Mouse (Mus musculus) adrenal gland, postnatal 4 days (tissue): ENCODE measurements around the gene Samm50. TPM values are rescaled to one million over a fixed set of nuclear protein-coding genes. Genes with fewer than 3 reads are reported as not detected.
"Not testable (repeated sequence)": the region's sequence is repeated elsewhere in the genome, so short reads cannot be mapped to it uniquely, and the experiment has no call there.

Experiments
- DNase-seq, 2 experiments: peaks; one replicate each; pipeline ENCODE4 v3.0.0; 2021 to 2022; ENCODE audit warnings: low spot score in 2 of 2, mixed read lengths in 2 of 2
- long read RNA-seq, 2 experiments: library from polyadenylated mRNA; stranded (forward); transcript quantifications; one replicate each; pipeline ENCODE4 v2.0.0; 2021
- total RNA-seq, 2 experiments: library from RNA; stranded (reverse); gene quantifications; 2 replicates each; pipeline ENCODE4 v1.2.3; 2021

The Samm50 gene
- total RNA-seq = 100 to 1,000 TPM; 159 to 160 TPM
- long read RNA-seq, experiment 1, full-length matches to known transcripts = 23 of 64 reads
- long read RNA-seq, experiment 1, partial matches to known transcripts = 41 of 64 reads
- long read RNA-seq, experiment 1, other reads (novel, unspliced or antisense) = 0 of 64 reads
- long read RNA-seq, experiment 2, full-length matches to known transcripts = 213 of 274 reads
- long read RNA-seq, experiment 2, partial matches to known transcripts = 5 of 274 reads
- long read RNA-seq, experiment 2, other reads (novel, unspliced or antisense) = 56 of 274 reads

GRCm38 (mm10) chr15:84192058-84192791 is at the start of gene Samm50:
Gene Samm50, plus strand, starts transcription at chr15:84192241.
- peak; percentile 63 to 80 for DNase-seq

- DNase-seq = no peak
Measured at GRCm38 (mm10) chr15:84156158-84156557, 35.9 kb upstream of the Samm50 start.

GRCm38 (mm10) chr15:84157530-84157929 is 34.5 kb upstream of the Samm50 start:
- not testable (repeated sequence) for DNase-seq

- no peak for DNase-seq
Measured at GRCm38 (mm10) chr15:84161871-84162270, 30.2 kb upstream of the Samm50 start.

GRCm38 (mm10) chr15:84166818-84167217 is 25.2 kb upstream of the Samm50 start:
- DNase-seq = no peak

GRCm38 (mm10) chr15:84167600-84167999 is 24.4 kb upstream of the Samm50 start, which contains the start of gene Pnpla3:
Gene Pnpla3, plus strand, starts transcription at chr15:84167837.
- peak; percentile 71 to 84 for DNase-seq

- no peak for DNase-seq
Measured at GRCm38 (mm10) chr15:84168170-84169161, 23.6 kb upstream of the Samm50 start.

- no peak for DNase-seq
Measured at GRCm38 (mm10) chr15:84169511-84169910, 22.5 kb upstream of the Samm50 start.

GRCm38 (mm10) chr15:84171166-84171565 is 20.9 kb upstream of the Samm50 start:
- DNase-seq = no peak

GRCm38 (mm10) chr15:84178733-84179132 is 13.3 kb upstream of the Samm50 start:
- no peak for DNase-seq

GRCm38 (mm10) chr15:84182000-84182399 is 10.0 kb upstream of the Samm50 start:
- DNase-seq = no peak

- DNase-seq = no peak
Measured at GRCm38 (mm10) chr15:84183967-84184366, 8.1 kb upstream of the Samm50 start.

GRCm38 (mm10) chr15:84186196-84186595 is 5.8 kb upstream of the Samm50 start:
- no peak for DNase-seq

GRCm38 (mm10) chr15:84188887-84189530 is 3.0 kb upstream of the Samm50 start:
- DNase-seq = no peak

- DNase-seq = no peak
Measured at GRCm38 (mm10) chr15:84189881-84190280, 2.2 kb upstream of the Samm50 start.

GRCm38 (mm10) chr15:84191724-84192057 is 350 bp upstream of the Samm50 start:
- DNase-seq = no peak

- no peak for DNase-seq
Measured at GRCm38 (mm10) chr15:84196486-84197165, 4.6 kb downstream of the Samm50 start.

GRCm38 (mm10) chr15:84207327-84207726 is 15.3 kb downstream of the Samm50 start:
- no peak for DNase-seq

- DNase-seq = no peak
Measured at GRCm38 (mm10) chr15:84209517-84210412, 17.7 kb downstream of the Samm50 start.
